Mouse (Mus musculus) spleen, adult 2 months (tissue): ENCODE results near the gene Galc. TPM values are rescaled to one million over a fixed set of nuclear protein-coding genes. Genes with fewer than 3 reads are reported as not detected.

Source experiments
- DNase-seq, 2 experiments: peaks; one replicate each; pipeline versions ENCODE4 v3.0.0 to v3.0.0-alpha.2; 2012 to 2021; ENCODE audit warnings: low spot score in 2 of 2, low read depth in 1 of 2
- H3K27ac ChIP-seq: fragments of 200-500 bp; 2 replicates; pipeline ENCODE4 v1.5.1; 2012; ENCODE audit warnings: low read length, inconsistent platforms; ENCODE audit not compliant: insufficient read depth
- H3K27me3 ChIP-seq: fragments of 200-500 bp; 2 replicates; pipeline ENCODE4 v1.6.1; 2012; ENCODE audit warnings: mild to moderate bottlenecking, moderate library complexity, low read length, inconsistent platforms; ENCODE audit not compliant: control insufficient read depth, insufficient read depth
- H3K36me3 ChIP-seq: fragments of 200-500 bp; 2 replicates; pipeline ENCODE4 v1.6.1; 2012; ENCODE audit warnings: mild to moderate bottlenecking, low read length, inconsistent platforms; ENCODE audit not compliant: control insufficient read depth, insufficient read depth
- H3K4me1 ChIP-seq: fragments of 200-500 bp; 2 replicates; pipeline ENCODE4 v1.6.1; 2011; ENCODE audit warnings: inconsistent platforms; ENCODE audit not compliant: control insufficient read depth, insufficient read depth, insufficient read length
- H3K4me3 ChIP-seq: fragments of 200-500 bp; 2 replicates; pipeline ENCODE4 v1.5.1; 2011; ENCODE audit warnings: mild to moderate bottlenecking, inconsistent platforms; ENCODE audit not compliant: insufficient read depth, insufficient read length; ENCODE audit errors: extremely low read depth
- CTCF ChIP-seq: fragments of 200-500 bp; IDR thresholded peaks from 2 replicates; pipeline ENCODE4 v1.5.1; 2011; ENCODE audit warnings: mild to moderate bottlenecking, inconsistent platforms; ENCODE audit not compliant: insufficient read depth, insufficient read length, insufficient replicate concordance; ENCODE audit errors: extremely low read depth
- POLR2A ChIP-seq: fragments of 200-500 bp; IDR thresholded peaks from 2 replicates; pipeline ENCODE4 v1.6.1; 2011; ENCODE audit warnings: low read depth, low read length, inconsistent platforms
- WGBS: fragments of 180-500 bp; shearing (Covaris S2); methylation state at CpG from one replicate; pipeline ENCODE4 v1.1.7; 2018; 5-methylcytosine and 5-hydroxymethylcytosine counted together
- polyA plus RNA-seq: library from polyadenylated mRNA; depleted of rRNA; stranded (reverse); fragments of >200 nt; gene quantifications from 2 replicates; pipeline ENCODE4 v1.2.3, GENCODE M21; 2012

Gene Galc
- polyA plus RNA-seq, 1 experiment: 4.9 TPM

- no peaks in the 10 kb centered on the region for H3K36me3 ChIP-seq
- H3K27ac ChIP-seq: no peak overlapping the region
- H3K4me3 ChIP-seq: no peak overlapping the region
- H3K27me3 ChIP-seq: no peaks in the 10 kb centered on the region
- TF ChIP-seq CTCF (no peak), POLR2A (no peak)
- H3K4me1 ChIP-seq: no peaks in the 10 kb centered on the region
- 82% methylated on average over 8 of the region's 8 CpGs for WGBS
- DNase-seq: no peak
These were observed 71.9 kb downstream of the Galc start for GRCm38 (mm10) chr12:98187186-98187899.

DNA sequence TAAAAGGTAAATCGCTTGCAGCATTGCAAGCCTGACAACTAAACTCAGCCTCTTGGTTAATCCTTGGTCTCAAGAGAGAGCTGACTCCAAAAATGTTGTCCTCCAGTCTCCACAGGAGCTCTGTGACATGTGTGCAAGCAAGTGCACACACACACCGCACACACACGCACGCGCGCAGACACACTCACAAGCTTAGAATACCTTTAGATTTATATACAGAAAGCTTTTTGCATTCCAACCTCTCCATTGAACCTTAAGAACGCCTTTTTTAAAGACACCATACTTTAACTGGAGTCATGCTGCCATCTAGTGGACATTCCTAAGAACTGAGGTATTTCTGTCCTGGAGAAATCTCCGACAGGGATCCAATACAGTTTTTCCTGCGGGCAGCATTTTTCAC lies 77.5 kb downstream of the Galc start:
- no peak for DNase-seq
- no peaks in the 10 kb centered on the region for H3K4me1 ChIP-seq
- H3K27ac ChIP-seq: no peak overlapping the region
- TF ChIP-seq POLR2A (no peak), CTCF (no peak)
- H3K4me3 ChIP-seq: no peak overlapping the region
- no peaks in the 10 kb centered on the region for H3K27me3 ChIP-seq
- 26% methylated on average over 9 of the region's 9 CpGs for WGBS
- no peaks in the 10 kb centered on the region for H3K36me3 ChIP-seq

- no peak overlapping the region for H3K4me3 ChIP-seq
- DNase-seq: no peak
- H3K27me3 ChIP-seq: no peaks in the 10 kb centered on the region
- TF ChIP-seq CTCF (no peak), POLR2A (no peak)
- H3K36me3 ChIP-seq: no peaks in the 10 kb centered on the region
- no peak overlapping the region for H3K27ac ChIP-seq
- no peaks in the 10 kb centered on the region for H3K4me1 ChIP-seq
- 90% methylated on average over 6 of the region's 6 CpGs for WGBS
These were observed 78.5 kb downstream of the Galc start for GRCm38 (mm10) chr12:98180807-98181206.

- Histone ChIP-seq H3K4me1 (no peaks in the 10 kb centered on the region), H3K27ac (no peak overlapping the region), H3K4me3 (no peak overlapping the region), H3K36me3 (no peaks in the 10 kb centered on the region), H3K27me3 (no peaks in the 10 kb centered on the region)
- no peak for DNase-seq
- no peak for TF ChIP-seq POLR2A
- no peak for TF ChIP-seq CTCF
- WGBS: 89% methylated on average over 16 of the region's 16 CpGs
These were observed 78.9 kb downstream of the Galc start for GRCm38 (mm10) chr12:98180235-98180800.

- Histone ChIP-seq H3K27ac (no peak overlapping the region), H3K4me3 (no peak overlapping the region), H3K4me1 (no peaks in the 10 kb centered on the region), H3K36me3 (no peaks in the 10 kb centered on the region), H3K27me3 (no peaks in the 10 kb centered on the region)
- TF ChIP-seq CTCF (no peak), POLR2A (no peak)
- WGBS: 94% methylated on average over 1 of the region's 1 CpGs
- no peak for DNase-seq
These were observed 79.8 kb downstream of the Galc start for GRCm38 (mm10) chr12:98179496-98179895.

- TF ChIP-seq POLR2A (no peak), CTCF (no peak)
- 87% methylated on average over 2 of the region's 2 CpGs for WGBS
- DNase-seq: no peak
- H3K27ac ChIP-seq: no peak overlapping the region
- H3K27me3 ChIP-seq: no peaks in the 10 kb centered on the region
- H3K4me3 ChIP-seq: no peak overlapping the region
- H3K4me1 ChIP-seq: no peaks in the 10 kb centered on the region
- no peaks in the 10 kb centered on the region for H3K36me3 ChIP-seq
These were observed 82.6 kb downstream of the Galc start for GRCm38 (mm10) chr12:98176632-98177031.

DNA sequence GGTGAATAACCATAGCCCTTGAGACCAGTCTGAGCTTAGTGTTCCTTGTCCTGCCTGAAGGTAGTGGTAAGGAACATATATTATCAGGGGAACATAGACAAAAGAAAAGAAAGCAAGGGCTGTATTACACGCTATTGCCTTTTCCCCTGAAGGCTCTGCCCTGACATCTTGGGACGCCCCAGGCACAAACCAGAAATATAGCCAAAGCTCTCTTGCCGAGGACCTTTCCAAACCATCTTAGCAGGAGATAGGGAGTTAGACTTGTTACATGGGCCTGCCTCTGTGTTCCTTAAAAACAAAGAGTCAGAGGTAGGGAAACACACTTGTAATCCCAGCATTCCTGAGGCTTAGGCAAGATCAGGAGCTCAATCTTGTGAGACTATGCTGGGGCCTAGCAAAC lies 97.4 kb downstream of the Galc start:
- WGBS: 93% methylated on average over 3 of the region's 3 CpGs
- Histone ChIP-seq H3K27ac (no peak overlapping the region), H3K36me3 (no peaks in the 10 kb centered on the region), H3K4me1 (no peaks in the 10 kb centered on the region), H3K27me3 (no peaks in the 10 kb centered on the region), H3K4me3 (no peak overlapping the region)
- no peak for TF ChIP-seq CTCF
- TF ChIP-seq POLR2A: no peak
- DNase-seq: no peak
